Mouse (Mus musculus): ENCODE results near the gene Txlna. TPM values are rescaled to one million over a fixed set of nuclear protein-coding genes. Genes with fewer than 3 reads are reported as not detected.

The Txlna gene
- polyA plus RNA-seq, 1 experiment from 2014 or later, result 47.0 TPM

DNA sequence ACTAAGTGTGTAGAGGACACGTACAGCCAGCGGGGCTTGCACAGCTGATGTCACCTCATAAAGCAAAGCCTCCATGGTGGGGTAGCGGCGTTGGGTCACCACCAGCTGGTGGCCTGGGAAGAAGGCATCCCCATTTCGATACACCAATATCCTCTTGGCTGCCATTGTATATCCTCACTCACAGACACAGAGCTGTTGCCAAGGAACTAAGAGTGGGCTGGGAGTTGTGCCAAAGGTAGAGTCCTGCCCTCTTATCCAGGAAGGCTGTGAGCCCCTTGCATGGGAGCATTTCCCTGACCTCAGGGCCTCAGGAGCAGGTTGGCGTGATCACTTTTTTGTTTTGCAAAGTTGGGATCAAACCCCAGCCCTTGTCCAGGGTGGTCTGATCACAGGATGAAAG is 26.8 kb downstream of the Txlna start, which contains the start of gene Dcdc2b:
TSS of gene Dcdc2b (minus strand) at position 165 of the 400 bp plus-strand sequence.
- Histone ChIP-seq H3K27me3 (ENCODE audit: control insufficient read depth, insufficient read depth, low read length) (no peaks in the 10 kb centered on the region), H3K4me3 (ENCODE audit: low read length) (no peak within 1 kb of the TSS), H3K36me3 (ENCODE audit: control insufficient read depth, insufficient read depth) (peaks cover 17% of the 10 kb centered on the region), H3K27ac (ENCODE audit: low read length) (peak within 1 kb of the TSS; percentile 59), H3K9ac (ENCODE audit: low read length) (0 out of 2 replicates have a peak within 1 kb of the TSS, but pooled peaks have one; percentile 45), H3K4me2 (ENCODE audit: low read depth, low read length) (no peak within 1 kb of the TSS), H3K4me1 (ENCODE audit: control insufficient read depth, insufficient read depth, low read length) (peaks cover 21% of the 10 kb centered on the region), H3K9me3 (replicated peaks; ENCODE audit: control insufficient read depth, low read length) (no peaks in the 10 kb centered on the region)
- ATAC-seq (replicated peaks; ENCODE audit: extremely low read depth, insufficient read depth, low FRiP score), result no peak
- 61% methylated on average over 6 of the region's 6 CpGs for WGBS

DNA sequence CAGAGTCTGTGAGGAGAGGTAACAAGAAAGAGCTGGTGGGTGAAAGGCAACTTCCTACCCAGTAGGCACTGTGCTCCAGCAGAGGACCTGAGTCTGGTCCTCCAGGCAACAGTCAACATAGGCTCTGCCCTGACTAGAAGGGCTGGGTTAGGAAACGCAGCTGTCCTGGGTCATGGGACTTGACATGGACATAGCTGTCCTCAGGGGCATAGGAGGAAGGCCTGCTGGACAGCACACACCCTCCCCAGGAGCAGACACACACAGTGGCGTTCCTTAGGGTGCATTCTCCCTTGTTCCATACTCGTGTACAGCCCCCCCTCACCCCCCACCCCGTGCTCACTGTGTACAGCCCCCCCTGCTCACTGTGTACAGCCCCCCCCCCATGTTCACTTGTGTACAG is 30.4 kb downstream of the Txlna start:
- WGBS, result 57% methylated on average over 4 of the region's 4 CpGs
- Histone ChIP-seq H3K4me2 (ENCODE audit: low read depth, low read length) (no peak overlapping the region), H3K4me3 (ENCODE audit: low read length) (no peak overlapping the region), H3K9ac (ENCODE audit: low read length) (no peak overlapping the region), H3K9me3 (replicated peaks; ENCODE audit: control insufficient read depth, low read length) (no peaks in the 10 kb centered on the region), H3K27ac (ENCODE audit: low read length) (no peak overlapping the region; the same call in 1 of the 2 replicates), H3K4me1 (ENCODE audit: control insufficient read depth, insufficient read depth, low read length) (peaks cover 16% of the 10 kb centered on the region), H3K36me3 (ENCODE audit: control insufficient read depth, insufficient read depth) (peaks cover 23% of the 10 kb centered on the region), H3K27me3 (ENCODE audit: control insufficient read depth, insufficient read depth, low read length) (no peaks in the 10 kb centered on the region)
- no peak for ATAC-seq (replicated peaks; ENCODE audit: extremely low read depth, insufficient read depth, low FRiP score)

DNA sequence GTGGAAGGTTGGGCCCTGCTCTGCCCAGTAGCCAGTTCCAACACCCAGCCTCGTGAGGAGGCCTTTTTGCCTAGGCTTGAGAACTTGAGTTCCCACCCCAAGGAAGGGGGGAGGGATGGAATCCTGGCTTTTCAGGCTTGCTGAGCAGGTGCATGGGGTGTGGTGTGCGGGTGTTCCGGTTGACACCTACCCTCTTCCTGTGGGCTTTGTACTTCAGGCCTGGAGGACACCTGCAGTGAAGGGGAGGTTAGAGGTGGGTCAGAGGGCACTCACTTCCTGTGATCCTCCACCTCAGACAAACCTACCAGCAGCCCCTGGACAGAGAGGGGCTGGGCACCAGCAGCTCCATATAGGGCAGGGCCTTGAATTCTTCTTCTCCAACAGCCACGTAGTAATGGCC is 30.8 kb downstream of the Txlna start:
- WGBS, result 61% methylated on average over 4 of the region's 4 CpGs
- peaks cover 23% of the 10 kb centered on the region for H3K36me3 ChIP-seq (ENCODE audit: control insufficient read depth, insufficient read depth)
- H3K4me2 ChIP-seq (ENCODE audit: low read depth, low read length), result no peak overlapping the region
- no peak overlapping the region for H3K4me3 ChIP-seq (ENCODE audit: low read length)
- no peaks in the 10 kb centered on the region for H3K9me3 ChIP-seq (replicated peaks; ENCODE audit: control insufficient read depth, low read length)
- H3K27me3 ChIP-seq (ENCODE audit: control insufficient read depth, insufficient read depth, low read length), result no peaks in the 10 kb centered on the region
- H3K4me1 ChIP-seq (ENCODE audit: control insufficient read depth, insufficient read depth, low read length), result peaks cover 16% of the 10 kb centered on the region
- no peak overlapping the region for H3K9ac ChIP-seq (ENCODE audit: low read length)
- peak overlapping the region; percentile 45; the same call in 1 of the 2 replicates for H3K27ac ChIP-seq (ENCODE audit: low read length)
- peak; percentile 31; the same call in 1 of the 2 replicates for ATAC-seq (replicated peaks; ENCODE audit: extremely low read depth, insufficient read depth, low FRiP score)

- WGBS, result 72% methylated on average over 12 of the region's 12 CpGs
- Histone ChIP-seq H3K4me3 (ENCODE audit: low read length) (no peak overlapping the region), H3K27ac (ENCODE audit: low read length) (peak overlapping the region; percentile 45; the same call in 1 of the 2 replicates), H3K36me3 (ENCODE audit: control insufficient read depth, insufficient read depth) (peaks cover 25% of the 10 kb centered on the region), H3K9ac (ENCODE audit: low read length) (no peak overlapping the region), H3K4me2 (ENCODE audit: low read depth, low read length) (no peak overlapping the region), H3K27me3 (ENCODE audit: control insufficient read depth, insufficient read depth, low read length) (no peaks in the 10 kb centered on the region), H3K4me1 (ENCODE audit: control insufficient read depth, insufficient read depth, low read length) (peaks cover 11% of the 10 kb centered on the region), H3K9me3 (replicated peaks; ENCODE audit: control insufficient read depth, low read length) (no peaks in the 10 kb centered on the region)
- no peak for ATAC-seq (replicated peaks; ENCODE audit: extremely low read depth, insufficient read depth, low FRiP score)
These were observed 31.7 kb downstream of the Txlna start for GRCm38 (mm10) chr4:129609139-129609631.

GRCm38 (mm10) chr4:129608426-129609025 is 32.3 kb downstream of the Txlna start:
- Histone ChIP-seq H3K27ac (ENCODE audit: low read length) (no peak overlapping the region; the same call in 1 of the 2 replicates), H3K4me2 (ENCODE audit: low read depth, low read length) (no peak overlapping the region), H3K4me1 (ENCODE audit: control insufficient read depth, insufficient read depth, low read length) (peaks cover 4% of the 10 kb centered on the region), H3K9me3 (replicated peaks; ENCODE audit: control insufficient read depth, low read length) (no peaks in the 10 kb centered on the region), H3K36me3 (ENCODE audit: control insufficient read depth, insufficient read depth) (peaks cover 29% of the 10 kb centered on the region), H3K9ac (ENCODE audit: low read length) (peak overlapping the region; percentile 46; the same call in 1 of the 2 replicates), H3K4me3 (ENCODE audit: low read length) (no peak overlapping the region), H3K27me3 (ENCODE audit: control insufficient read depth, insufficient read depth, low read length) (no peaks in the 10 kb centered on the region)
- WGBS, result 39% methylated on average over 7 of the region's 7 CpGs
- peak; percentile 79 for ATAC-seq (replicated peaks; ENCODE audit: extremely low read depth, insufficient read depth, low FRiP score)

DNA sequence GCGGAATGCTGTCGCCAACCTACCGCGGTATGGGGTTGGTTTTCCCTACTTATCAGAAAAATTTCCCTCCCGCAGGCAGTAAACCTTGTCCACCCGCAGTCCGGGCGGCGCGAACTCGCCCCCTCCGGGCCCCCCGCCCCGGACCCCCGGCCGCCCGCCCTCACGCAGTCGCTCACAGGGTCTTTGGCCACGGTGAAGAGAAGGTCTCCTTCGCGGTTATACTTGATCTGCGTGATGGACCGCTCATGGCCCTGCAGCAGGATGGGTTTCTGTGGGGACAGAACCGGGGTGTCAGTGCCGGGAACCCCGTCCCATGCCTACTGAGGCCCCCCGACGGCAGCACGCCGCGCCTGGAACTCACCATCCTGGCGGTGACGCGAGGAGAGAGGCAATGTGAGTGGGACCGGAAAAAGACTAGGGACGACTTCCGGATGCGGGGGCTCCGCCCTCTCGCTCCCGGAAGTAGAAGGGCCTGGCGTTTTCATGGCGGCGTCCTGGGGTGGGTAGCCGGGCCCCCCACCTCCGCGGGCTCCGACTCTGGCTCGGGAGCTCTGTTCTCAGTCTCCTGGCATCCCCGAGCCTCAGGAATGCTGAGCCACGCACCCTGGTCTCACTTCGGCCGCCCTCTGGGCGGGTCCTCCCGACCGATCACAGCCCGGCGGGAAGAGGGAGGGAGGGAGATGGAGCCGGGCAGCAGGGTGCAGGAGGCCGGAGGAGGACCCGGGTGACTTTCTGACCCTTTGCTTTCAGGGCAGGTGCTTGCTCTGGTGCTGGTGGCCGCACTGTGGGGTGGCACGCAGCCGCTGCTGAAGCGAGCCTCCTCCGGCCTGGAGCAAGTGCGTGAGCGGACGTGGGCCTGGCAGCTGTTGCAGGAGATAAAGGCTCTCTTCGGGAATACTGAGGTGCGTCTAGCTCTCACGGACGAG is 40.4 kb downstream of the Txlna start, which contains the start of the genes Eif3i and Tmem234:
TSS of gene Eif3i (minus strand) at position 416 of the 926 bp plus-strand sequence.
TSS of gene Tmem234 (plus strand) at position 436 of the 926 bp plus-strand sequence.
- Histone ChIP-seq H3K9me3 (replicated peaks; ENCODE audit: control insufficient read depth, low read length) (no peaks in the 10 kb centered on the region), H3K27me3 (ENCODE audit: control insufficient read depth, insufficient read depth, low read length) (no peaks in the 10 kb centered on the region), H3K4me1 (ENCODE audit: control insufficient read depth, insufficient read depth, low read length) (peaks cover 17% of the 10 kb centered on the region), H3K36me3 (ENCODE audit: control insufficient read depth, insufficient read depth) (peaks cover 16% of the 10 kb centered on the region), H3K9ac (ENCODE audit: low read length) (peak within 1 kb of the TSS; percentile 97), H3K4me2 (ENCODE audit: low read depth, low read length) (peak within 1 kb of the TSS; percentile 75), H3K27ac (ENCODE audit: low read length) (peak within 1 kb of the TSS; percentile 68), H3K4me3 (ENCODE audit: low read length) (peak within 1 kb of the TSS; percentile 96)
- ATAC-seq (replicated peaks; ENCODE audit: extremely low read depth, insufficient read depth, low FRiP score), result peak; percentile 86
- WGBS, result under 1% methylated on average over 74 of the region's 74 CpGs

- Histone ChIP-seq H3K27me3 (ENCODE audit: control insufficient read depth, insufficient read depth, low read length) (no peaks in the 10 kb centered on the region), H3K9me3 (replicated peaks; ENCODE audit: control insufficient read depth, low read length) (no peaks in the 10 kb centered on the region), H3K36me3 (ENCODE audit: control insufficient read depth, insufficient read depth) (peaks cover 31% of the 10 kb centered on the region), H3K4me2 (ENCODE audit: low read depth, low read length) (no peak overlapping the region), H3K27ac (ENCODE audit: low read length) (no peak overlapping the region), H3K9ac (ENCODE audit: low read length) (no peak overlapping the region), H3K4me1 (ENCODE audit: control insufficient read depth, insufficient read depth, low read length) (peaks cover 8% of the 10 kb centered on the region; the same call in 1 of the 2 replicates), H3K4me3 (ENCODE audit: low read length) (no peak overlapping the region)
- ATAC-seq (replicated peaks; ENCODE audit: extremely low read depth, insufficient read depth, low FRiP score), result no peak
- 60% methylated on average over 4 of the region's 4 CpGs for WGBS
These were observed 52.0 kb downstream of the Txlna start for GRCm38 (mm10) chr4:129588865-129589264.

GRCm38 (mm10) chr4:129586943-129587342 is 53.9 kb downstream of the Txlna start:
- Histone ChIP-seq H3K9ac (ENCODE audit: low read length) (no peak overlapping the region), H3K27ac (ENCODE audit: low read length) (no peak overlapping the region), H3K4me3 (ENCODE audit: low read length) (no peak overlapping the region), H3K27me3 (ENCODE audit: control insufficient read depth, insufficient read depth, low read length) (no peaks in the 10 kb centered on the region), H3K9me3 (replicated peaks; ENCODE audit: control insufficient read depth, low read length) (no peaks in the 10 kb centered on the region), H3K4me2 (ENCODE audit: low read depth, low read length) (no peak overlapping the region), H3K4me1 (ENCODE audit: control insufficient read depth, insufficient read depth, low read length) (peaks cover 8% of the 10 kb centered on the region; the same call in 1 of the 2 replicates), H3K36me3 (ENCODE audit: control insufficient read depth, insufficient read depth) (peaks cover 15% of the 10 kb centered on the region)
- WGBS, result 59% methylated on average over 1 of the region's 1 CpGs
- no peak for ATAC-seq (replicated peaks; ENCODE audit: extremely low read depth, insufficient read depth, low FRiP score)

All from heart, embryonic 16.5 days (tissue).